Mouse (Mus musculus) kidney, postnatal 0 days (tissue): ENCODE data around the gene Ccl5. TPM values are rescaled to one million over a fixed set of nuclear protein-coding genes. Genes with fewer than 3 reads are reported as not detected.

ENCODE experiments used
- ATAC-seq: fragments of 200-750 bp; cut with Nextera tagmentation; replicated peaks from 2 replicates; pipeline ENCODE4 v1.8.0; 2017; ENCODE audit warnings: low read depth, moderate number of reproducible peaks, moderate TSS enrichment, moderate library complexity; ENCODE audit not compliant: low FRiP score
- DNase-seq: peaks from one replicate; pipeline ENCODE4 v3.0.0-alpha.2; 2016; ENCODE audit warnings: low spot score
- H3K27ac ChIP-seq: fragments of 300-500 bp; sonication (generic); 2 replicates; pipeline ENCODE4 v1.5.1; 2014; ENCODE audit warnings: mild to moderate bottlenecking
- H3K27me3 ChIP-seq: fragments of 300-500 bp; sonication (generic); 2 replicates; pipeline ENCODE4 v1.6.1; 2014; ENCODE audit warnings: low read length, mixed read lengths; ENCODE audit not compliant: insufficient read depth
- H3K36me3 ChIP-seq: fragments of 300-500 bp; sonication (generic); 2 replicates; pipeline ENCODE4 v1.6.1; 2014; ENCODE audit warnings: low read length, mixed read lengths; ENCODE audit not compliant: insufficient read depth
- H3K4me1 ChIP-seq: fragments of 300-500 bp; sonication (generic); replicated peaks from 2 replicates; pipeline ENCODE4 v1.6.1; 2014; ENCODE audit warnings: antibody characterized with exemption, low read length, mixed read lengths; ENCODE audit not compliant: insufficient read depth
- H3K4me2 ChIP-seq: fragments of 300-500 bp; sonication (generic); 2 replicates; pipeline ENCODE4 v1.6.1; 2014; ENCODE audit warnings: mild to moderate bottlenecking, low read length, moderate library complexity, mixed read lengths
- H3K4me3 ChIP-seq: fragments of 300-500 bp; sonication (generic); replicated peaks from 2 replicates; pipeline ENCODE4 v1.5.1; 2014; ENCODE audit warnings: low read depth, low read length
- H3K9ac ChIP-seq: fragments of 300-500 bp; sonication (generic); 2 replicates; pipeline ENCODE4 v1.6.1; 2014; ENCODE audit warnings: low read depth, low read length
- H3K9me3 ChIP-seq: fragments of 300-500 bp; sonication (generic); replicated peaks from 2 replicates; pipeline ENCODE4 v1.6.1; 2016; ENCODE audit warnings: low read length, inconsistent platforms, mixed read lengths
- CTCF ChIP-seq: IDR thresholded peaks from 2 replicates; pipeline ENCODE4 v1.5.1; 2016; ENCODE audit warnings: antibody characterized with exemption, low read depth, mild to moderate bottlenecking, moderate library complexity
- WGBS: fragments of 180-500 bp; shearing (Covaris S2); extraction: QIAGEN DNeasy Blood & Tissue Kit; methylation state at CpG from one replicate; pipeline ENCODE4 v1.1.7; 2014; 5-methylcytosine and 5-hydroxymethylcytosine counted together
- polyA plus RNA-seq: library from polyadenylated mRNA; unstranded; fragments of >200 nt; fragmentation: Nextera tagmentation; extraction: Ambion mirVana; gene quantifications from 2 replicates; pipeline ENCODE4 v1.2.1, GENCODE M21; 2015

Ccl5 gene
- polyA plus RNA-seq, 1 experiment from 2014 or later, result 0.79 TPM

DNA sequence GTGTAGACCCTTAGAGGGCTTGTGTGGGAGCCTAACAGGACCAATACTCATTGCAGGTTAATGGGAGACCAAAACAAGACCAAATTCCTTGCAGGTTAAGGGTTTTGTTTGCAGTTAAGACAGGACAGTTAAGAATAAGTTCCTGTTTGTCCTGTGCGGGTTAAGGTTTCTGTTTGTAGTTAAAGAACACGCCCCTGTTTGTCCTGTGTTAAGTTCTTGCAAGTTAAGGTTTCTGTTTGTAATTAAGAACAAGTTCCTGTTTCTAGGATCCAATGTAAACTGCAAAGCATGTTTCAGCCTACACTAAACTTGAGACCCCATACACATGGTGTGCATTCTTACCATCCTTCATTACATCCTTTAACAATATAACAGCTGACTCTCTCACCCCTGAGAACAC is 39.9 kb upstream of the Ccl5 start:
- Histone ChIP-seq H3K4me3 (no peak overlapping the region), H3K4me2 (no peak overlapping the region), H3K27me3 (no peaks in the 10 kb centered on the region), H3K9ac (no peak overlapping the region), H3K27ac (no peak overlapping the region), H3K9me3 (no peaks in the 10 kb centered on the region), H3K4me1 (no peaks in the 10 kb centered on the region), H3K36me3 (no peaks in the 10 kb centered on the region)
- ATAC-seq, result no peak
- TF ChIP-seq CTCF, result no peak
- no peak for DNase-seq
- WGBS, result 73% methylated on average over 2 of the region's 2 CpGs

DNA sequence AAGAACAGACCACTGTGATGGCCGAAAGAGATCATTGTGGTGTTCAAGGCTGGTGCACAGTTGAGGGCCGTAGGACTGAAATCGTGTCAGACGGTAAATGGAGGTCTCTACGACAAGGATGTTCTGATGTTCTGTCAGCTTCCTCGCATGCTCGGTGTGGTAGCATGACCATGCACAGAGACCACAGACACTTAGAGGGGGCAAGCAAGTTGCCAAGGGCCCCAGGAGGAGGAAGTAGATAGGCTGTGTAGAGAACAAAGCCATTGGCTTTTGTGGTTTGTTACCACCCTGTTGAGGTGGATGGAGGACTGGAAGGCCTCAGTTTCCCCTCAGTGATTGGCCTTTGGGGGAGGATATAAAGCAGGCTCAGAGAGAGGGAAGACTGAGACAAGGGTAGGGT is 38.9 kb upstream of the Ccl5 start:
- Histone ChIP-seq H3K27me3 (no peaks in the 10 kb centered on the region), H3K9ac (no peak overlapping the region), H3K4me2 (no peak overlapping the region), H3K27ac (no peak overlapping the region), H3K4me3 (no peak overlapping the region), H3K9me3 (no peaks in the 10 kb centered on the region), H3K36me3 (no peaks in the 10 kb centered on the region), H3K4me1 (no peaks in the 10 kb centered on the region)
- WGBS, result 97% methylated on average over 7 of the region's 7 CpGs
- TF ChIP-seq CTCF, result no peak
- ATAC-seq (no peak), DNase-seq (no peak)

DNA sequence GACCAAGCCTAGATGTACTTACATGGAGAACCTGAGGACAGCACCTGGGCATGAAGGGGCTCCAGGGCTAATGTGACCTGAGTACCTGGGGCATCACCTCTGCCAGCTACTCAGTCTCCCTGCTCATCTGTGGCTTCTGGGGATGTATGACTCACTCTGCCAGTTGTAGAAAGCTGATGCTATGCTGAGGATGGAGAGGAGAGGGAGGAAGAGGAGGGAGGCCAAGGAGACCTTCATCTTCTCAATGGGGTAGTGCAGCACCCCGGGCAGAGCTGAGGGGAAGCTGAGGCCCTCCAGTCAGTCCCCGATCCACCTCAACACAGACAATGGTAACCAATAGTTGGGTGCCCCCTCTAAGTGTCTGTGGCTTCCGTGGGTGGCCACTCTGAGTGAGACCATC is 38.5 kb upstream of the Ccl5 start:
- Histone ChIP-seq H3K9me3 (no peaks in the 10 kb centered on the region), H3K27me3 (no peaks in the 10 kb centered on the region), H3K9ac (no peak overlapping the region), H3K27ac (no peak overlapping the region), H3K4me3 (no peak overlapping the region), H3K4me1 (no peaks in the 10 kb centered on the region), H3K4me2 (no peak overlapping the region), H3K36me3 (no peaks in the 10 kb centered on the region)
- DNase-seq (no peak), ATAC-seq (no peak)
- TF ChIP-seq CTCF, result no peak
- WGBS, result 86% methylated on average over 3 of the region's 3 CpGs

DNA sequence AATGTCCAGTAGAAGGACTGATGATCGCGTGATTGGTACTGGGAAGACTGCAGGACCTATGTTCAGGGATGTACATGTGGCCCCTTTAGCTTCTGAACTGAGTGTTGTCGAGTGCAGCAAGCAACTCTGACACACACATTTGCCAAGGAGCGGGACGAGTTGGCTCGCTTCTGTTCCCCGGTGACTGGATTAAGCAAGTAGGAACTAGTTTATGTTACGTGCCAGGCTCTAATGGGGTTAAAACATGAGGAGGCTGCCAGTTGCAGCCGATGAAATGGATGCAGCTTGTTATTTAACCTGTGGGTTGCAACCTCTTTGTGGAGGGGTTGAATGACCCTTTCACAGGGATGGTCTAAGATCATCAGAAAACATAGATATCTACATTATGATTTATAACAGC is 37.7 kb upstream of the Ccl5 start:
- no peak overlapping the region for H3K27ac ChIP-seq
- WGBS, result 87% methylated on average over 9 of the region's 9 CpGs
- no peaks in the 10 kb centered on the region for H3K4me1 ChIP-seq
- TF ChIP-seq CTCF, result no peak
- H3K27me3 ChIP-seq, result no peaks in the 10 kb centered on the region
- H3K36me3 ChIP-seq, result no peaks in the 10 kb centered on the region
- H3K9me3 ChIP-seq, result no peaks in the 10 kb centered on the region
- DNase-seq (no peak), ATAC-seq (no peak)
- H3K4me3 ChIP-seq, result no peak overlapping the region
- H3K9ac ChIP-seq, result no peak overlapping the region
- H3K4me2 ChIP-seq, result no peak overlapping the region

DNA sequence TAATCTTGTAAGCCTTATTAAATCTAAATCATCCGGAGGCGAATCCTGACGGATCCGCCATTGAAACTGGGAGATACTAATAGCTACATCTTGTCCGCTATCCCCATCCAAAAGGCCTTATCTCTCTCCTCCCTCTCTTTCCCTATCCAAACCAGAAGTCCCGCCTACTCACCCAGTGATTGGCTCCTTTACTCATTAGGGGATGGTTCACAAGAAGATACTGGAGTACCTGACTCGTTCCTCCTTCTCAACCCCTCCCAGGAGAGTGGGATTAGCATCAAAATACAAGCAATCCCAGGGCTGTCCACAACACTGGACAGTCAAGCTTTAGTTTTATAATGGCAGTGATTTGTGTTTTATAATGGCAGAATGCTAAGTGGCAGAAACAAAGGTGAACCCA is 37.0 kb upstream of the Ccl5 start:
- DNase-seq, result no peak
- no peak for TF ChIP-seq CTCF

DNA sequence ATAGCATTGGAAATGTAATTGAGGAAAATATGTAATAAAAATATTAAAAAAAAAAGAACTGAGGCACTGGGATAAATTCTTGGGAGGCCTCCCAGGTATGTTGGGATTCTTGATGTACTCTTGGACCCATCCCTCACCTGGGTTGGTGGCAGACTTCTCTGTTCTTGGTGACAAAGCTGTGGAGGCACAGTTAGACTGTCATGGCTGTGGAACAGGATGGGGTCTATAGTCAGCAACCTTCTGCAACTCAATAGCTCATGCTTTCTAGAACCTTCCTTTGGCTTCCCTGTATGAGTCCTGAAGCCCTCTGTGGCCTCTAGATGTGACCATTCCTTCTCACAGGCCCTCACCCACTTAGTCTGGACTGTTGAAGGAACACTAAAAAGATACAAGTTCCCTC is 36.3 kb upstream of the Ccl5 start:
- Histone ChIP-seq H3K36me3 (no peaks in the 10 kb centered on the region), H3K27me3 (no peaks in the 10 kb centered on the region), H3K4me1 (no peaks in the 10 kb centered on the region), H3K4me2 (no peak overlapping the region), H3K9me3 (no peaks in the 10 kb centered on the region), H3K4me3 (no peak overlapping the region), H3K27ac (no peak overlapping the region), H3K9ac (no peak overlapping the region)
- TF ChIP-seq CTCF, result no peak
- no peak for ATAC-seq
- DNase-seq, result no peak

More for the DNA sequence above, 37.0 kb upstream of the Ccl5 start:
- H3K36me3 ChIP-seq, result no peaks in the 10 kb centered on the region
- 75% methylated on average over 7 of the region's 7 CpGs for WGBS
- H3K4me3 ChIP-seq, result no peak overlapping the region
- H3K27ac ChIP-seq, result no peak overlapping the region
- H3K9ac ChIP-seq, result no peak overlapping the region
- no peak for ATAC-seq
- no peaks in the 10 kb centered on the region for H3K27me3 ChIP-seq
- H3K4me2 ChIP-seq, result no peak overlapping the region
- H3K9me3 ChIP-seq, result no peaks in the 10 kb centered on the region
- H3K4me1 ChIP-seq, result no peaks in the 10 kb centered on the region

DNA sequence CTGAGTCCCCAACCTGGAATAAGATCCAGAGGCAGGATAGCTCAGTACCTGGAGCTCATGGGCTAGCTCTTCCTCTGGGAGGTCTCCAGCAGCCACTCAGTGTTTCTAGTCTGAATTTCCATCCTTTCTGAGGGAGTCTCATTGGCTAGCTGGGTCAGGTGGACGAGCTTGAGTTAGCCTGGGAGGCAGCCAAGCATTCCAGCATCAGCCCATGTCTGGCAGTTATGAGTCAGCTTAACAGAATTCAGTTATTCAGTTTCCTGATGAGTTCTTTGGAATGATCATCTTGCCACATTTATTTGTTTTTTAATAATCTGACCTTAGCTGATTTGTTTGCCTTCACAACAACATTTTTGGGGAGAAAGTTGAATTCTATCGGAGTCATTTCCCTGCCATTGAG is 33.4 kb upstream of the Ccl5 start:
- ATAC-seq (no peak), DNase-seq (peak; percentile 56)
- no peaks in the 10 kb centered on the region for H3K4me1 ChIP-seq
- no peaks in the 10 kb centered on the region for H3K9me3 ChIP-seq
- H3K27ac ChIP-seq, result no peak overlapping the region
- H3K27me3 ChIP-seq, result no peaks in the 10 kb centered on the region
- no peaks in the 10 kb centered on the region for H3K36me3 ChIP-seq
- TF ChIP-seq CTCF, result no peak
- H3K4me3 ChIP-seq, result no peak overlapping the region
- no peak overlapping the region for H3K4me2 ChIP-seq
- 48% methylated on average over 2 of the region's 2 CpGs for WGBS
- H3K9ac ChIP-seq, result no peak overlapping the region
